Mouse (Mus musculus) adrenal gland (tissue): Measurements from ENCODE around the gene Rrp7a.
"Not testable (repeated sequence)": the region's sequence is repeated elsewhere in the genome, so short reads cannot be mapped to it uniquely, and the experiment has no call there.

ENCODE experiments used
- intact Hi-C: fragments of 180-260 bp; cut with DNase I; formaldehyde crosslinking; loops from one replicate; pipeline ENCODE4 v1.15.1; 2025

Rrp7a gene

GRCm38 (mm10) chr15:83157667-83158064 lies 35.1 kb upstream of the Rrp7a start:
- intact Hi-C loops = loop anchor here (5.0 kb wide), 1 partner anchor 50 kb away; no protein-coding TSS in a partner anchor

DNA sequence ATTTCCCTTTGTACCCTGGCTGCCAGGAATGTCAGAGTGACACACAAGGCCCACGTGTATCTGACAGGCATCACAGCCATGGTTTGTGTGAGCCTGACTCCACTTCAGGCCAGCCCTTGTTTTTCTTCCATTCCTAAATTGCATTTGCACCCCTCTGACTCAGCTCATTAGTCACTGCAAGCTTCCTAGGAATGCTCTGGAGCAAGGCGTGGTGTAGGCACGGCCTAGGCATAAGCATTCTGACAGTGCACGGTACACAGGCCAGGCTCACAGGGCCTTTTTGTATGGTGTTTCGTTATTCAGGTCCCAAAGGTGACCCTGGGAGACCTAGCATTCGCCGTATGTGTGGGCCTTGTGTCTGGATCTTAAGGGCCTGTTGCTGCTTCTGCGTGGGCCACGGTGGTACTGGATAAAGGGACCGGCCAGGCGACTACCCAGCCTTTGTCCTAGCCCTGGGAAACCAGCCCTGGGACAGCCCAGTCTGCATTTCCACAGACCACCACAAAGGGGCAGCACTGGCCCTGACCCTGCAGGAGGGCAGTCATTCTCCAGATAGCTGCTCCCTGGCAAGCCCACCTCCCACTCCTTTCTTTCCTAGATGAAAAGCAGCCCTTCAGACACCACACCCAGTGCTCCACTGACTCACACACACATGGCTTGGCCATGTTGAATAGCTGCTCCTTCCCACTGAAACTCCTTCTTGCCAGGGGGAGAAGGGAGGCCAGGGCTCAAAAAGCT lies 34.5 kb upstream of the Rrp7a start:
- intact Hi-C loops = loop anchor here (5.0 kb wide), 1 partner anchor 50 kb away; no protein-coding TSS in a partner anchor

GRCm38 (mm10) chr15:83155672-83156419 lies 33.2 kb upstream of the Rrp7a start:
- intact Hi-C loops = loop anchor here (5.0 kb wide), 1 partner anchor 51 kb away; no protein-coding TSS in a partner anchor

- intact Hi-C loops = no loop called here
Observed at GRCm38 (mm10) chr15:83154309-83154708, 31.7 kb upstream of the Rrp7a start.

DNA sequence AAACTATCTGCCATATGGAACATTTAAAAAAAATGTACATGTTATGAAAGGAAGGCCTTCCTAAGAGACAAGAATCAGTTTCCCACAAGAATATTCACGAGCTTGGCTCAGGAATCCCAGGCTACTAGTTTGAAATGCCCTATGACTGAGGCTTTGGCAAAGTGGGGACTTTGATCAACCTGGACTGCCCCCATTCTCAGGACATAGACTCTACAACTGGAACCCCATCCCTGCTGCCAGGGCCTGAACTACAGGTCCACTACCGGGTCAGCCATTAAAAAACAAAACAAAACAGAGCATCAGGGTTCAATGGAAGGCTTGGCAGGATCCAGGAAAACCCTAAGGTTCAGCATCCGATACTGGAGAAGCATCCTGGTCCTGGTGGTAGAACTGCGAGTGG lies 28.1 kb upstream of the Rrp7a start:
- intact Hi-C loops = no loop called here

GRCm38 (mm10) chr15:83150073-83150442 lies 27.5 kb upstream of the Rrp7a start:
- intact Hi-C loops = no loop called here

GRCm38 (mm10) chr15:83149196-83150072 lies 26.8 kb upstream of the Rrp7a start, which contains the start of gene Poldip3:
Poldip3 (minus strand) TSS chr15:83149384.
- intact Hi-C loops = no loop called here

DNA sequence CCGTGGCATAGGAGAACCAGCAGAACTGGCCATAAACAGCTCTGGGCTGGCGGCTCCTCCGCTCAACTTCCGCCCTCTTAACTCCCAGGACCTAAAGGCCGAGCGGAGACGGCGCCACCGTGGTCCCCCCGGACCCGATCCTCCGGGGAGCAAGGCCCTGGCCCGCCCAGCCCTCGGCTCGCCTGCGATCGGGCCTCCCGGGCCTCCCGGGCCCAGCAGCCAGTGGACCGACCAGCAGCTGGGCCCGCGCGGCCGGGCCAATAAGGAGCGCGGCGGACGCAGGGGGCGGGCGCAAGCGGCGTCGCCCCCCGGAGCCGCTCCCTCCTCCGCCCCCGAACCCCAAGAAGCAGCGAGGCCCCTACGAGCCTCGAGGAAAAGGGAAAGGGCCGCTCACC lies 26.2 kb upstream of the Rrp7a start:
- intact Hi-C loops = no loop called here

GRCm38 (mm10) chr15:83148395-83148794 lies 25.8 kb upstream of the Rrp7a start:
- intact Hi-C loops = no loop called here

GRCm38 (mm10) chr15:83145541-83145940 lies 22.9 kb upstream of the Rrp7a start:
- intact Hi-C loops = no loop called here

DNA sequence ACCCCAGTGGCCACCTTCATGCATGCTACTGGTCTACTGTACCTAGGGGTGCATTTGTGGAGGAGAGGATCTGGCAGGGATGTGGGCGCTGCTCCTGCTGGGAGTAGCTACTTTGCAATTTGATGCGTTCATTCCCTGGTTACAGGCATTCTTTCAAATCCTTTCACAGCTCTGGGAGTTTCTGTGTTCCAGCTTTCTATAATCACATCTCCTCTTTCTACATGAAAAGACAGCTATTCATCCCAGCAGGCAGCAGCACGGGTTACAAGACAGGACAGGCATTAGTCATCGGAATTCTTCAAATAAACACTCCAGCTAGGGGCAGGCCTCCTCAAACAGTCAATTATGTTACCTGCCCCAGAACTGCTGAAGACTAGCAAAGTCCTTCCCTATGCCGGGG lies 20.3 kb upstream of the Rrp7a start:
- intact Hi-C loops = no loop called here

GRCm38 (mm10) chr15:83135654-83136053 lies 13.1 kb upstream of the Rrp7a start:
- intact Hi-C loops = no loop called here

GRCm38 (mm10) chr15:83134671-83135070 lies 12.1 kb upstream of the Rrp7a start:
- intact Hi-C loops = no loop called here

- intact Hi-C loops = no loop called here
Observed at GRCm38 (mm10) chr15:83129530-83130231, 7.1 kb upstream of the Rrp7a start.

- intact Hi-C loops = not testable (repeated sequence)
Observed at GRCm38 (mm10) chr15:83127037-83127436, 4.4 kb upstream of the Rrp7a start.

DNA sequence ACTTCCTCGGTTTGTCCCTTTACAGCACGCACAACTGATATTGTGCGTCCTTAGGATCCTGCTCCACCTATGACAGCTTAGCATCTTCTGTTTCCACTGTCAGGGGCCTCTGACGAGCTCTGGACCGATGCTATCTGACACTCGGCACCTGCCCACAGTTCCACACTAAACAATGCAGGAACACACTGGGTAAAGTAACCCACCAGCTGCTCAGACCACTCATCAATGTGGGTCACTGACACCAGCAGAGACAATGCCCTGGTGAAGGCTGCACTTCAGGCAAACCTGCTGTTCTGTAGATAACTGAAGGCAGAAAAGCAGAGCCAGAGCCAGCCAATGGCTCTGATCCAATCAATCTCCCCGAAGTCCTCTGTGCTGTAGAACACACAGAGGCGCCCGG lies 4.0 kb upstream of the Rrp7a start:
- intact Hi-C loops = no loop called here

DNA sequence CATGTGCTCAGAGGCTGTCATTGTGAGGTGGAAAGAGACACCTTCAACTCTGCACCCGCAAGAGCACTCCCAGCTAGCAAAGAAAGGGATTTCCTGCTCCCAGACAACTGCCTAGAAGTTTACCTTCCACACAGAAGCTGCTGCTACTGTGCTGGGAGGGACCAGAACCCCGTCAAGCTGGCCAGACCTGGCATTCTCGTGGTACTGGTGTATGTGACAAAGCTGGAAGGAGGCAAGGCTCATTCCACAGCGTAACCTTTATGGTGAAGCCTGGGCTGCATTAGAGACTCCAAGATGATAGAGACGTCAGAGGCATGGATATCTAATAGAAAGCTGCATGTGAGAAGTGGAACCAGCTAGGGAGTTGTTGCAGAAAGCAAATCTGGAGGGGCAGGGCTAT lies 2.0 kb upstream of the Rrp7a start:
- intact Hi-C loops = no loop called here

DNA sequence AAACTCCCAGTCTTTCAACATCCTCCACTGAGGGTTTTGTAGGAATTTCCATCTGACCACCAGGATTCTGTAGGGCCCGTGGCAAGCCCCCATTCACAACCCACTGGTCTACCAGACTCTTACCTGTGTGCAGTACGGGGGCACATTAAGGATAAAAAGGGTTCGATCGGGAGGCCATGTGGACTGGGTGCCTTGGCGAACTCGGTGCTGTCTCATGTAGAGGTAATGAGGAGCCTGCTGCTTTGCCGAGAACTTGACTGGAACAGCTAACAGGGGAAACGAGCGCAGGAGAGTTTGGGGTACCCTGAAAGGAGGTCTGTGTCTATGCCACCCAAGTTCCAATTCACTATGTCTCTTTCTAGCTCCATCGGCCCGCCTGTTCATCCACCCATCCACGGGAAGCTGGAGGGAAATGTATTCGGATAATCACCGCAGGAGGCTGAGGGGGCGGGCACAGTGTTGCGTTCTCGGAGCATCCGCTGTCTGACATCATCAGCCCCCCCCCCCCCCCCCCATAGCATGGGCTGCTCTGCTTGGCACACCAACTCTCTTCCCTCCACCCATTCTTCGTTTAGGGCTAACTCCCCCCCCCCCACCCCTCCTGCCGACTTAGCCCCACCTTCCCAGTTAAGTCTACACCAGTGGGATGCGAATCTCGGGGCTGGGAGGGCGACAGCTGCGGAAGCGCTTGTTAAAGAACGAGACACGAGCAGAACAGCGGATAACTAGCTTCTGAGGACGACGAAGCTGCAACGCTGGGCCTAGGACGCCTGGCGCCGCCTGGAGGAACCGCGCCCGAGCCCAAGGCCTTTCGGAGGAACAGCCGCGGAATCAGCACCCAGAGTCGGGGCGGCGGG lies 664 bp downstream of the Rrp7a start:
- intact Hi-C loops = no loop called here

GRCm38 (mm10) chr15:83118360-83118759 lies 4.2 kb downstream of the Rrp7a start:
- intact Hi-C loops = loop anchor here (5.0 to 10.0 kb wide), 2 partner anchors 89 to 314 kb away; no protein-coding TSS in a partner anchor

DNA sequence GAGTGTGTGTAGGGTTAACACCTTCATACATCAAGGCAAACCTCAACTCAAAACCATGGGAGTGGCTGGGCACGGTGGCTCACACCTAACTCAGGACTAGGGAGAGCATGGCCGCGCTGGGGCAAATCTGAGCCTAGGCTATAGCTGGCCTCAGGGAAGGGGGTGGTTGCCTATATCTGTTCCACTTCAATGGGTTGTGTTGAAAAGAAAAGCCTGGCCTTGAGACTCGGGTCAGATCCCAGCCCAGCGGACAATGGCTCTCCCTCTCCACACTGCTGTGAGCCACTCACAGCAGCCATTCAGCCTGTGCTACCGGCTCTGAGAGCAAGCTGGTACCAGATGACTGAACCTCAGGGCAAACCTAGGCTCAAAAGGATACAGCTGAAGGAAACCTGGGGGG lies 7.5 kb downstream of the Rrp7a start:
- intact Hi-C loops = loop anchor here (5.0 to 10.0 kb wide), 2 partner anchors 92 to 310 kb away; no protein-coding TSS in a partner anchor
